Mouse (Mus musculus): ENCODE data around the gene Ccdc149.

Ccdc149 gene

GRCm38 (mm10) chr5:52440278-52440677, 31.0 kb downstream of the Ccdc149 start:
- DNase-seq = no peak

- DNase-seq = no peak
These were observed 32.4 kb downstream of the Ccdc149 start for GRCm38 (mm10) chr5:52438946-52439345.

GRCm38 (mm10) chr5:52435533-52435932, 35.8 kb downstream of the Ccdc149 start:
- no peak for DNase-seq

GRCm38 (mm10) chr5:52431276-52431844, 40.0 kb downstream of the Ccdc149 start:
- DNase-seq = no peak

- DNase-seq = no peak
These were observed 41.4 kb downstream of the Ccdc149 start for GRCm38 (mm10) chr5:52429731-52430480.

- DNase-seq = no peak
These were observed 42.7 kb downstream of the Ccdc149 start for GRCm38 (mm10) chr5:52428613-52429012.

GRCm38 (mm10) chr5:52425819-52426218, 45.5 kb downstream of the Ccdc149 start:
- DNase-seq = no peak

GRCm38 (mm10) chr5:52423893-52424292, 47.4 kb downstream of the Ccdc149 start:
- no peak for DNase-seq

GRCm38 (mm10) chr5:52416485-52416884, 54.8 kb downstream of the Ccdc149 start:
- DNase-seq = no peak

GRCm38 (mm10) chr5:52415917-52416316, 55.4 kb downstream of the Ccdc149 start:
- no peak for DNase-seq

GRCm38 (mm10) chr5:52415193-52415592, 56.1 kb downstream of the Ccdc149 start:
- DNase-seq = no peak

- no peak for DNase-seq
These were observed 59.8 kb downstream of the Ccdc149 start for GRCm38 (mm10) chr5:52411567-52411966.

- no peak for DNase-seq
These were observed 61.1 kb downstream of the Ccdc149 start for GRCm38 (mm10) chr5:52410197-52410596.

- DNase-seq = no peak
These were observed 62.5 kb downstream of the Ccdc149 start for GRCm38 (mm10) chr5:52408668-52409315.

GRCm38 (mm10) chr5:52404373-52404772, 66.9 kb downstream of the Ccdc149 start:
- no peak for DNase-seq

GRCm38 (mm10) chr5:52393756-52394155, 77.6 kb downstream of the Ccdc149 start:
- DNase-seq = no peak

- DNase-seq = no peak
These were observed 79.8 kb downstream of the Ccdc149 start for GRCm38 (mm10) chr5:52391471-52391870.

GRCm38 (mm10) chr5:52390381-52390780, 80.9 kb downstream of the Ccdc149 start:
- no peak for DNase-seq

GRCm38 (mm10) chr5:52388092-52388749, 83.1 kb downstream of the Ccdc149 start:
- no peak for DNase-seq

GRCm38 (mm10) chr5:52386016-52386415, 85.3 kb downstream of the Ccdc149 start:
- no peak for DNase-seq

GRCm38 (mm10) chr5:52383748-52384147, 87.6 kb downstream of the Ccdc149 start:
- no peak for DNase-seq

- no peak for DNase-seq
These were observed 88.5 kb downstream of the Ccdc149 start for GRCm38 (mm10) chr5:52382837-52383236.

- DNase-seq = no peak
These were observed 95.5 kb downstream of the Ccdc149 start for GRCm38 (mm10) chr5:52375847-52376246.

GRCm38 (mm10) chr5:52370901-52371300, 100.4 kb downstream of the Ccdc149 start:
- DNase-seq = no peak

All from thymus, postnatal 25 days (tissue).